Mouse (Mus musculus): ENCODE data around the gene Ubac2. TPM values are rescaled to one million over a fixed set of nuclear protein-coding genes. Genes with fewer than 3 reads are reported as not detected.

Ubac2 gene
- total RNA-seq, 1 experiment, result 41.5 TPM

DNA sequence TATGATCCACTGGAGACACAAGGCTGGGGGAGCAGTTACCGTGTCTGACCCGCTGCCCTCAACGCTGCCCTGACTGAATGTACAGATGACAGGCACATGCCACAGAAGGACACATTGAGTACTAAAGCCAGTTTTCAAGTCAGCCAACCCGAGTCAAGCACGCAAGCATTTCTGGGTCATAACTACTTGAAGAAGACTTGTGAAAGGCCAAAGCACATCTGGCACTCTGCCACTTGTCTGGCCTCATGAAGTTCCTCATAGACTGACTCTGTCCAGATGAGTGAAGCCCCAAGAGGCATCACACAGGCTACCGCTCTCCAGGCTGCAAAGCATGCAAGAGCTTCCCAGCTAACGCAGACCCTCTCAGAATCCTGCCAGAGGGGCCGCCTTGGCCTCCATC is 118.4 kb downstream of the Ubac2 start:
- in situ Hi-C loops (cut with MboI; ENCODE audit: low sequenced_read_pairs in 2 of 2, unreplicated experiment in 2 of 2), result no loop called here
- peaks cover 7% of the 10 kb centered on the region; the same call in 1 of the 2 replicates for H3K36me3 ChIP-seq (ENCODE audit: control insufficient read depth, insufficient read depth, low read length, poor library complexity, severe bottlenecking)
- H3K9ac ChIP-seq (ENCODE audit: insufficient read depth, low read depth, low read length, poor library complexity, severe bottlenecking), result no peak overlapping the region
- H3K4me3 ChIP-seq (ENCODE audit: insufficient read depth in 1 of 2, low read depth in 1 of 2, low read length in 2 of 2, poor library complexity in 1 of 2, severe bottlenecking in 1 of 2), result no peak overlapping the region
- TF ChIP-seq ZC3H11A (IDR thresholded peaks at IDR 0.05; ENCODE audit: borderline replicate concordance, low read depth, low read length) (no peak), MAFK (IDR thresholded peaks at IDR 0.05; ENCODE audit: insufficient read depth, low read depth, low read length) (no peak), CHD2 (IDR thresholded peaks at IDR 0.05; ENCODE audit: low read depth, low read length) (no peak), ZNF384 (IDR thresholded peaks at IDR 0.05; ENCODE audit: low read depth, low read length) (no peak), HCFC1 (IDR thresholded peaks at IDR 0.05; ENCODE audit: borderline replicate concordance, insufficient read depth, low read length) (no peak)
- no peak overlapping the region for H3K27ac ChIP-seq (ENCODE audit: insufficient read depth, low read depth, low read length, poor library complexity, severe bottlenecking)
- no peak for DNase-seq (ENCODE audit: low read depth, low spot score)
- no peaks in the 10 kb centered on the region for H3K9me3 ChIP-seq (ENCODE audit: control insufficient read depth, insufficient read depth, low read depth, low read length)
- no peaks in the 10 kb centered on the region for H3K4me1 ChIP-seq (ENCODE audit: control insufficient read depth in 2 of 2, insufficient read depth in 2 of 2, low read length in 2 of 2, poor library complexity in 1 of 2)

DNA sequence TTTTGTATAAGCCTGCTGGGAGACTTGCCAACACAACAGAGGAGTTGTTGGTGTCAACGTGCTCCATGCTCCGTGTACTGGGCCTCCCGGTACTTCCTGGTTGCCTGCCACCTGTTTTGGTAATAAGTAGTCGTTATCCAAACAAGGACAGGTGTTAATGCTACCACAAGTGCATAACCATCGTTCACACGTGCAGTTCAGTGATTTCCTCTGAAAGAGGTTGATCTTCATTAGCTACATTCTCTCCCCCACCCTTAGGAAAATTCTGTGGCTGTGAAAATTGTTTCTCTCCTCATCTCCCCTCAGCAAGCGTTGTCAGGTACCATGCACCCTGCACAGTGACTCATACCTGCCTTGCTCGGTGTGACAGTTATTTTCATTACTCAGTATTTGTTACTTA is 121.0 kb downstream of the Ubac2 start:
- DNase-seq (ENCODE audit: low read depth, low spot score), result no peak
- in situ Hi-C loops (cut with MboI; ENCODE audit: low sequenced_read_pairs in 2 of 2, unreplicated experiment in 2 of 2), result no loop called here
- H3K4me1 ChIP-seq (ENCODE audit: control insufficient read depth in 2 of 2, insufficient read depth in 2 of 2, low read length in 2 of 2, poor library complexity in 1 of 2), result no peaks in the 10 kb centered on the region
- peaks cover 5% of the 10 kb centered on the region; the same call in 1 of the 2 replicates for H3K36me3 ChIP-seq (ENCODE audit: control insufficient read depth, insufficient read depth, low read length, poor library complexity, severe bottlenecking)
- no peak overlapping the region for H3K4me3 ChIP-seq (ENCODE audit: insufficient read depth in 1 of 2, low read depth in 1 of 2, low read length in 2 of 2, poor library complexity in 1 of 2, severe bottlenecking in 1 of 2)
- no peak for TF ChIP-seq ZNF384 (IDR thresholded peaks at IDR 0.05; ENCODE audit: low read depth, low read length)
- no peak for TF ChIP-seq CHD2 (IDR thresholded peaks at IDR 0.05; ENCODE audit: low read depth, low read length)
- no peak for TF ChIP-seq ZC3H11A (IDR thresholded peaks at IDR 0.05; ENCODE audit: borderline replicate concordance, low read depth, low read length)
- TF ChIP-seq MAFK (IDR thresholded peaks at IDR 0.05; ENCODE audit: insufficient read depth, low read depth, low read length), result no peak
- TF ChIP-seq HCFC1 (IDR thresholded peaks at IDR 0.05; ENCODE audit: borderline replicate concordance, insufficient read depth, low read length), result no peak
- no peak overlapping the region for H3K27ac ChIP-seq (ENCODE audit: insufficient read depth, low read depth, low read length, poor library complexity, severe bottlenecking)
- H3K9ac ChIP-seq (ENCODE audit: insufficient read depth, low read depth, low read length, poor library complexity, severe bottlenecking), result no peak overlapping the region
- H3K9me3 ChIP-seq (ENCODE audit: control insufficient read depth, insufficient read depth, low read depth, low read length), result no peaks in the 10 kb centered on the region

DNA sequence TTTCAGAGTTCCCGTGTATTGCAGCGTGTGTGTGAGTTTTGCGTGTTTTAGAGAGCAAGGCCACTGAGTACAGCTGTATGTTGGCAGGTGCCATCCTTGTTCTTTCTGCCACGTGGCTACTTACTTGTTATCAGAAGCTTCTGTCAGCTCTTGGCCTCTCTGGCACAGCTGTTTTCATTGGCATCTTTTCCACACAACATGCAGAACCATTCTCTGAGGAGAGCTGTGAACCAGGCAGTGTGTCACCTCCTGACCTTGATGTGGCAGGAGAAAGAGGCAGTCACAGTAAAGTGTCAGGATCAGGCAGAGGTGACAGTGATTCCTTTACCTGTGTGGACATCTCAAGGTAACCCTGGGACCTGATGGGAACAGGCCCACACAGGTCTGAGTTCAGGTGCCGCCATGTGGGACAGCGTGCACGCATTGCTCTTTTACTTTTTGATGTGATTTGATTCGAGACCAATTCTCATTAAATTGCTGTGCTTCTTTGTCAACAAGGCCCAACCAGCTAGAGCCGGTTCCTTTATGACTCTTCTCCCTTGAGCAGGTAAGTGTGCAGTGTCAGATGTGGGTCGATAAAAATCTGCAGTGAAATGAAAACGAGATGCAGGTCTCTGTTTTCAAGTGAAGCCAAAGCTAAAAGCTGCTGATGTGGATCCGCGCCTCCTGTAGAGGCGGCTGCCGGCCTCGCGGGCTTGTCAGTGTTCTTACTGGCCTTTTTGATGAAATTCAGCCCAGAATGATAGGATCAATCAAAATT is 122.1 kb downstream of the Ubac2 start:
- H3K9me3 ChIP-seq (ENCODE audit: control insufficient read depth, insufficient read depth, low read depth, low read length), result no peaks in the 10 kb centered on the region
- peaks cover 3% of the 10 kb centered on the region; the same call in 1 of the 2 replicates for H3K36me3 ChIP-seq (ENCODE audit: control insufficient read depth, insufficient read depth, low read length, poor library complexity, severe bottlenecking)
- no peak for DNase-seq (ENCODE audit: low read depth, low spot score)
- in situ Hi-C loops (cut with MboI; ENCODE audit: low sequenced_read_pairs in 2 of 2, unreplicated experiment in 2 of 2), result no loop called here
- no peak overlapping the region for H3K9ac ChIP-seq (ENCODE audit: insufficient read depth, low read depth, low read length, poor library complexity, severe bottlenecking)
- H3K4me1 ChIP-seq (ENCODE audit: control insufficient read depth in 2 of 2, insufficient read depth in 2 of 2, low read length in 2 of 2, poor library complexity in 1 of 2), result no peaks in the 10 kb centered on the region
- H3K27ac ChIP-seq (ENCODE audit: insufficient read depth, low read depth, low read length, poor library complexity, severe bottlenecking), result no peak overlapping the region
- TF ChIP-seq MAFK (IDR thresholded peaks at IDR 0.05; ENCODE audit: insufficient read depth, low read depth, low read length), result no peak
- TF ChIP-seq CHD2 (IDR thresholded peaks at IDR 0.05; ENCODE audit: low read depth, low read length), result no peak
- TF ChIP-seq ZNF384 (IDR thresholded peaks at IDR 0.05; ENCODE audit: low read depth, low read length), result no peak
- TF ChIP-seq HCFC1 (IDR thresholded peaks at IDR 0.05; ENCODE audit: borderline replicate concordance, insufficient read depth, low read length), result no peak
- TF ChIP-seq ZC3H11A (IDR thresholded peaks at IDR 0.05; ENCODE audit: borderline replicate concordance, low read depth, low read length), result no peak
- H3K4me3 ChIP-seq (ENCODE audit: insufficient read depth in 1 of 2, low read depth in 1 of 2, low read length in 2 of 2, poor library complexity in 1 of 2, severe bottlenecking in 1 of 2), result no peak overlapping the region

DNA sequence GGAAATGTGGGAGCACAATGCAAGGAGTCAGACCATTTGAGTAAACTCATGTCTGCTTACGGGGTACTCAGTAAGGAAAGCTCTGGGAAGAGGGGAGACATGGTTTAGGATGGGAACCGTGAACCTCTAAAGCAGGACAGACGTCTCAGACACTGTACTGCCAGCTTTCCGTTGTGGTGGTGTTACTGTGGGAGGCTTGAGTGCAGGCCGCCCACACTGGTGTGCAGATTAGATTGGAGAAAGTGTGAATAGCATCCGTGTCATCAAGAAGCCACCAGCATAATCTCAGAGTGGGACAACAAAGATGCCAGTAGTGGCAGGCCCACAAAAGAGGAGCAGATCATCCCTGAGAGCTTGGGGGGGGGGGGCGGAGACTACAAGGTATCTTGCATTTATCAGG is 123.8 kb downstream of the Ubac2 start:
- TF ChIP-seq CHD2 (IDR thresholded peaks at IDR 0.05; ENCODE audit: low read depth, low read length) (no peak), ZNF384 (IDR thresholded peaks at IDR 0.05; ENCODE audit: low read depth, low read length) (no peak), ZC3H11A (IDR thresholded peaks at IDR 0.05; ENCODE audit: borderline replicate concordance, low read depth, low read length) (no peak), MAFK (IDR thresholded peaks at IDR 0.05; ENCODE audit: insufficient read depth, low read depth, low read length) (no peak), HCFC1 (IDR thresholded peaks at IDR 0.05; ENCODE audit: borderline replicate concordance, insufficient read depth, low read length) (no peak)
- Histone ChIP-seq H3K27ac (ENCODE audit: insufficient read depth, low read depth, low read length, poor library complexity, severe bottlenecking) (no peak overlapping the region), H3K9me3 (ENCODE audit: control insufficient read depth, insufficient read depth, low read depth, low read length) (no peaks in the 10 kb centered on the region), H3K36me3 (ENCODE audit: control insufficient read depth, insufficient read depth, low read length, poor library complexity, severe bottlenecking) (peaks cover 1% of the 10 kb centered on the region; the same call in 1 of the 2 replicates), H3K4me1 (ENCODE audit: control insufficient read depth in 2 of 2, insufficient read depth in 2 of 2, low read length in 2 of 2, poor library complexity in 1 of 2) (no peaks in the 10 kb centered on the region), H3K4me3 (ENCODE audit: insufficient read depth in 1 of 2, low read depth in 1 of 2, low read length in 2 of 2, poor library complexity in 1 of 2, severe bottlenecking in 1 of 2) (no peak overlapping the region), H3K9ac (ENCODE audit: insufficient read depth, low read depth, low read length, poor library complexity, severe bottlenecking) (no peak overlapping the region)
- no peak for DNase-seq (ENCODE audit: low read depth, low spot score)
- in situ Hi-C loops (cut with MboI; ENCODE audit: low sequenced_read_pairs in 2 of 2, unreplicated experiment in 2 of 2), result no loop called here

Measured in ES-E14 (cell line).